Mouse (Mus musculus) lung, postnatal 0 days (tissue): ENCODE measurements around the gene Tmem8. TPM values are rescaled to one million over a fixed set of nuclear protein-coding genes. Genes with fewer than 3 reads are reported as not detected.

Experiments used
- ATAC-seq: fragments of 200-750 bp; cut with Nextera tagmentation; 2 replicates; pipeline ENCODE4 v1.8.0; 2017; ENCODE audit warnings: moderate library complexity
- DNase-seq: peaks from one replicate; pipeline ENCODE4 v3.0.0-alpha.2; 2016; ENCODE audit warnings: low spot score
- H3K27ac ChIP-seq: fragments of 300-500 bp; sonication (generic); 2 replicates; pipeline ENCODE4 v1.5.1; 2014; ENCODE audit warnings: antibody characterized with exemption, mild to moderate bottlenecking, low read length, mixed read lengths
- H3K27me3 ChIP-seq: fragments of 300-500 bp; sonication (generic); replicated peaks from 2 replicates; pipeline ENCODE4 v1.6.1; 2014; ENCODE audit warnings: low read length, mixed read lengths; ENCODE audit not compliant: insufficient read depth
- H3K36me3 ChIP-seq: fragments of 300-500 bp; sonication (generic); 2 replicates; pipeline ENCODE4 v1.6.1; 2014; ENCODE audit warnings: low read length, mixed read lengths; ENCODE audit not compliant: insufficient read depth
- H3K4me1 ChIP-seq: fragments of 300-500 bp; sonication (generic); 2 replicates; pipeline ENCODE4 v1.6.1; 2014; ENCODE audit warnings: antibody characterized with exemption, low read depth, low read length, mixed read lengths; ENCODE audit not compliant: insufficient read depth
- H3K4me2 ChIP-seq: fragments of 300-500 bp; sonication (generic); replicated peaks from 2 replicates; pipeline ENCODE4 v1.6.1; 2014; ENCODE audit warnings: low read depth, mild to moderate bottlenecking, low read length, moderate library complexity, mixed read lengths
- H3K4me3 ChIP-seq: fragments of 300-500 bp; sonication (generic); 2 replicates; pipeline ENCODE4 v1.5.1; 2014; ENCODE audit warnings: low read depth, low read length
- H3K9ac ChIP-seq: fragments of 300-500 bp; sonication (generic); replicated peaks from 2 replicates; pipeline ENCODE4 v1.6.1; 2014; ENCODE audit warnings: low read depth, mild to moderate bottlenecking
- H3K9me3 ChIP-seq: fragments of 300-500 bp; sonication (generic); 2 replicates; pipeline ENCODE4 v1.6.1; 2016; ENCODE audit warnings: low read length, mixed read lengths
- CTCF ChIP-seq: IDR thresholded peaks from 2 replicates; pipeline ENCODE4 v1.5.1; 2016; ENCODE audit warnings: antibody characterized with exemption, mild to moderate bottlenecking
- EP300 ChIP-seq: IDR thresholded peaks from 2 replicates; pipeline ENCODE4 v1.6.1; 2016; ENCODE audit warnings: antibody characterized with exemption, mild to moderate bottlenecking, control low read depth
- WGBS: fragments of 180-500 bp; shearing (Covaris S2); extraction: QIAGEN DNeasy Blood & Tissue Kit; methylation state at CpG from one replicate; pipeline ENCODE4 v1.1.7; 2014; 5-methylcytosine and 5-hydroxymethylcytosine counted together
- polyA plus RNA-seq: library from polyadenylated mRNA; unstranded; fragments of >200 nt; fragmentation: Nextera tagmentation; extraction: Ambion mirVana; gene quantifications from 2 replicates; pipeline ENCODE4 v1.2.1, GENCODE M21; 2015

The Tmem8 gene
- polyA plus RNA-seq, 1 experiment from 2014 or later = 7.9 TPM

- no peak for DNase-seq
- H3K9ac ChIP-seq = peak overlapping the region; percentile 92; the same call in 1 of the 2 replicates
- no peaks in the 10 kb centered on the region for H3K4me1 ChIP-seq
- no peak overlapping the region for H3K4me3 ChIP-seq
- peak overlapping the region; percentile 79; the same call in 1 of the 2 replicates for H3K4me2 ChIP-seq
- 62% methylated on average over 2 of the region's 2 CpGs for WGBS
- no peaks in the 10 kb centered on the region for H3K27me3 ChIP-seq
- no peaks in the 10 kb centered on the region for H3K9me3 ChIP-seq
- no peak for TF ChIP-seq EP300
- no peak for TF ChIP-seq CTCF
- H3K36me3 ChIP-seq = 0 out of 2 replicates have a peak, but pooled peaks cover 1% of the 10 kb centered on the region
- 0 out of 2 replicates have a peak overlapping the region, but pooled peaks have one; percentile 93 for H3K27ac ChIP-seq
- ATAC-seq = no peak
These were observed 24.6 kb downstream of the Tmem8 start for GRCm38 (mm10) chr17:26137751-26138130.

GRCm38 (mm10) chr17:26138239-26138836 lies 25.2 kb downstream of the Tmem8 start, which contains the start of gene Axin1:
TSS of gene Axin1 (plus strand) at chr17:26138688.
- peak within 1 kb of the TSS; percentile 92 for H3K9ac ChIP-seq
- under 1% methylated on average over 34 of the region's 42 CpGs for WGBS

GRCm38 (mm10) chr17:26138901-26139381 lies 25.8 kb downstream of the Tmem8 start:
- peak; percentile 68 for DNase-seq
- 0% methylated on average over 46 of the region's 58 CpGs for WGBS
- no peak for TF ChIP-seq CTCF

More at GRCm38 (mm10) chr17:26138239-26138836, 25.2 kb downstream of the Tmem8 start, which contains the start of gene Axin1:
- DNase-seq (peak; percentile 97), ATAC-seq (peak; percentile 98)
- Histone ChIP-seq H3K27ac (peak within 1 kb of the TSS; percentile 93), H3K9me3 (no peaks in the 10 kb centered on the region), H3K4me1 (no peaks in the 10 kb centered on the region), H3K4me3 (peak within 1 kb of the TSS; percentile 85), H3K27me3 (no peaks in the 10 kb centered on the region), H3K36me3 (0 out of 2 replicates have a peak, but pooled peaks cover 7% of the 10 kb centered on the region), H3K4me2 (peak within 1 kb of the TSS; percentile 79)
- TF ChIP-seq EP300 (no peak), CTCF (peak; percentile 71)

GRCm38 (mm10) chr17:26142796-26143195 lies 29.7 kb downstream of the Tmem8 start:
- Histone ChIP-seq H3K27ac (no peak overlapping the region), H3K9ac (no peak overlapping the region), H3K4me2 (no peak overlapping the region), H3K27me3 (no peaks in the 10 kb centered on the region), H3K4me1 (no peaks in the 10 kb centered on the region), H3K4me3 (no peak overlapping the region), H3K9me3 (no peaks in the 10 kb centered on the region), H3K36me3 (0 out of 2 replicates have a peak, but pooled peaks cover 13% of the 10 kb centered on the region)
- DNase-seq (no peak), ATAC-seq (no peak)
- WGBS = 74% methylated on average over 4 of the region's 4 CpGs
- TF ChIP-seq CTCF = no peak
- TF ChIP-seq EP300 = no peak

More at GRCm38 (mm10) chr17:26138901-26139381, 25.8 kb downstream of the Tmem8 start:
- H3K9ac ChIP-seq = peak overlapping the region; percentile 92
- H3K27me3 ChIP-seq = no peaks in the 10 kb centered on the region
- H3K27ac ChIP-seq = peak overlapping the region; percentile 93
- no peaks in the 10 kb centered on the region for H3K9me3 ChIP-seq
- H3K4me1 ChIP-seq = no peaks in the 10 kb centered on the region
- peak; percentile 73 for ATAC-seq
- peak overlapping the region; percentile 85 for H3K4me3 ChIP-seq
- 0 out of 2 replicates have a peak, but pooled peaks cover 8% of the 10 kb centered on the region for H3K36me3 ChIP-seq
- H3K4me2 ChIP-seq = peak overlapping the region; percentile 79

- H3K27me3 ChIP-seq = no peaks in the 10 kb centered on the region
- 90% methylated on average over 5 of the region's 5 CpGs for WGBS
- no peak overlapping the region for H3K4me2 ChIP-seq
- no peak overlapping the region for H3K27ac ChIP-seq
- no peak overlapping the region for H3K4me3 ChIP-seq
- DNase-seq (no peak), ATAC-seq (no peak)
- TF ChIP-seq CTCF (no peak), EP300 (no peak)
- no peak overlapping the region for H3K9ac ChIP-seq
- H3K9me3 ChIP-seq = no peaks in the 10 kb centered on the region
- no peaks in the 10 kb centered on the region for H3K4me1 ChIP-seq
- H3K36me3 ChIP-seq = 0 out of 2 replicates have a peak, but pooled peaks cover 13% of the 10 kb centered on the region
These were observed 30.3 kb downstream of the Tmem8 start for GRCm38 (mm10) chr17:26143386-26143785.

GRCm38 (mm10) chr17:26149056-26149455 lies 36.0 kb downstream of the Tmem8 start:
- no peak overlapping the region for H3K27ac ChIP-seq
- no peak for DNase-seq
- H3K4me3 ChIP-seq = no peak overlapping the region
- WGBS = 82% methylated on average over 2 of the region's 2 CpGs
- H3K9me3 ChIP-seq = no peaks in the 10 kb centered on the region
- no peaks in the 10 kb centered on the region for H3K4me1 ChIP-seq
- H3K4me2 ChIP-seq = no peak overlapping the region
- H3K9ac ChIP-seq = no peak overlapping the region
- no peak for ATAC-seq
- TF ChIP-seq CTCF (no peak), EP300 (no peak)
- H3K27me3 ChIP-seq = no peaks in the 10 kb centered on the region
- 0 out of 2 replicates have a peak, but pooled peaks cover 4% of the 10 kb centered on the region for H3K36me3 ChIP-seq
